Mouse (Mus musculus): ENCODE measurements around the gene Gpc6.

The Gpc6 gene

GRCm38 (mm10) chr14:117495118-117495517, 570.0 kb downstream of the Gpc6 start:
- DNase-seq = no peak

- no peak for DNase-seq
Measured at GRCm38 (mm10) chr14:117498785-117499184, 573.7 kb downstream of the Gpc6 start.

- no peak for DNase-seq
Measured at GRCm38 (mm10) chr14:117499354-117499753, 574.2 kb downstream of the Gpc6 start.

DNA sequence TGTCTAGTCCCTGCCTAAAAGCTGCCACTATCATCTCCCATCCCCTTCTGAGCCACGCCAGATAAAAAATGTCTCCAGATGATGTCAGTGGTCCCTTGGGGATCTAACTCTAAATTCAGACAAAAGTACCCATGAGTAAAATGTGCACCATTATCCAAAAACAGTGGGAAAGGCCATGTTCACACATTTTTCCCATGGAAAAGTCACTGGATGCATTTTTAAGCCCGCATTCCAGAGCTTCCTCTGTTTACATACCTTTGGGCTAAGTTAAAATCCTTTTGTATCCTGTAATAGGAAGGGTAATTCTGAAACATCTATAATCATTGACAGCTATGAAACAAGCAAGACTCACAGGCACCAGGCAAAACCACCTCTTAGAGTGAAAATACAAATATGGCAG, 589.7 kb downstream of the Gpc6 start:
- no peak for DNase-seq

- no peak for DNase-seq
Measured at GRCm38 (mm10) chr14:117519574-117519973, 594.5 kb downstream of the Gpc6 start.

DNA sequence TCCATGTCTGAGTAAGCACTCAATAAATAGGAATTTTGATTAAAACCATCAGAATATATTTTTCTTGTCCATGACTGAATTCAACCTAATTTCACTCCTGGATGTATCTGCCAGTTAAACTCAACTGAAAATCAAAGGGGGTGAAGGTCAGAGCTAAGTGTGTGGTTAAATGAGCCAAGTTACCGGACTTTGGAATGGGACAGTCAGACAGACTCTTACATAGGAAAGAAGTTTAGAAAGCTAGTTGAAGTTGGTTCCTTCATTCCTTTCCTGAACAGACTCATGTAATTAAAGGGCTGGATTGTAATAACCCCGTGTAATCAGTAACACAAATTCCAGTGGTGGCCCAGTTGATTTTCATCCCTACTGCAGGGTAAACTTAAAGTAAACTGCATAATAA, 595.6 kb downstream of the Gpc6 start:
- DNase-seq = no peak

DNA sequence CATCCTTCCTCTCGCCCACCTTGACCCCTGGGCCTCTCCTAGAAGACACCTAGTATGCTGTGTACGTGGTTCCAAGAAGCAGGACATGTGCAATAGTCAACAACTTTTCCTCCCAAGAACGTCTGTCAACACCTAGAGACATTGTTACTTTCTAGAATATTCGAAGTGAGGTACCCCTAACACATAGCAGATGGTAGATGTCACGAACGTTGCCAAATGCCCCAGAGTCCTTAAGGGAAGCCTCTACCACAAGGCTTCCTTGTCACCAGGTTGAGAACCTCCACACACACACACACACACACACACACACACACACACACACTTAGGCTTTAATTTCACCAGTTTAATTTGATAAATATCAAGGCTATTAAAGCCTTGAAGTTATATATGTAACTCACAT, 600.0 kb downstream of the Gpc6 start:
- no peak for DNase-seq

DNA sequence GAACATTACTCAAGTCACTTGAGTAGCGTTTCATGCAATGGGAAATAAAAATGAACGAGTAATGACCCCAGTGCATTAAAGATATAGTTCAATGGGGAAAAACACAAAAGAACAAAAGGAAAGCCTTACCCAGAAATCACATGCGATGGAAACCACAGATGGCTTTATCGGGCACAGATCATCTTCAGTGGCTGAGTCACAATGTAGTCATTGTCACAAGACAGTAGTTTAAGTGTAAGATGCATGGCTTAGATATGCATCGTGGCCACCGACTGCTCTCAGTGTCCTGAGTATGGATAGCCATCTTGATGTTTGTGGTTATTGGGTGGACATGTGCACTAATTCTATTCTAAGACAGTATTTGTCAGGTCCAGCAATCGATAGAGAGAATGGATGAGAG, 601.9 kb downstream of the Gpc6 start:
- DNase-seq = no peak

GRCm38 (mm10) chr14:117529439-117529838, 604.3 kb downstream of the Gpc6 start:
- no peak for DNase-seq

GRCm38 (mm10) chr14:117552776-117553175, 627.7 kb downstream of the Gpc6 start:
- DNase-seq = no peak

- DNase-seq = no peak
Measured at GRCm38 (mm10) chr14:117556715-117557320, 631.7 kb downstream of the Gpc6 start.

- DNase-seq = no peak
Measured at GRCm38 (mm10) chr14:117562146-117562545, 637.0 kb downstream of the Gpc6 start.

GRCm38 (mm10) chr14:117569278-117569677, 644.2 kb downstream of the Gpc6 start:
- DNase-seq = no peak

- no peak for DNase-seq
Measured at GRCm38 (mm10) chr14:117572213-117572612, 647.1 kb downstream of the Gpc6 start.

GRCm38 (mm10) chr14:117574216-117574615, 649.1 kb downstream of the Gpc6 start:
- DNase-seq = no peak

- DNase-seq = no peak
Measured at GRCm38 (mm10) chr14:117581740-117582139, 656.6 kb downstream of the Gpc6 start.

DNA sequence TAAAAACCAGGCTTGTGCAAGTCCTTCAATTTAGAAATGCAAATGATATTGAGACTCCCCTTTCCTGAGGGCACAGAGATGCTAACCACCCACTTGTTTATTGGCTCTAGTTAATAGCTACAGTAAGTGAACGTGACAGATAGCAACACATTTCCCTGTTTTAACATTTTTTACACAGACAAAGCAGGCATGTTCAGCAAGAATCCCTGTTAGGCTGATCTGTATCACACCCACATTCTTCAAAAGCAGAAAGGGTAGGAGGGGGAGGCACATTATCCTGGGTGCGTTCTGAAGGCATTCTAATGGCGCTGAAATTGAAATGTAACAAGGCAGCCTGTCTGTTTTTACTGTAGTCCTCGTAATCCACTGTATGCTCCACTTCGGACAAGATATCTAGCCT, 674.6 kb downstream of the Gpc6 start:
- no peak for DNase-seq

GRCm38 (mm10) chr14:117603837-117604236, 678.7 kb downstream of the Gpc6 start:
- no peak for DNase-seq

GRCm38 (mm10) chr14:117605750-117606149, 680.6 kb downstream of the Gpc6 start:
- no peak for DNase-seq

DNA sequence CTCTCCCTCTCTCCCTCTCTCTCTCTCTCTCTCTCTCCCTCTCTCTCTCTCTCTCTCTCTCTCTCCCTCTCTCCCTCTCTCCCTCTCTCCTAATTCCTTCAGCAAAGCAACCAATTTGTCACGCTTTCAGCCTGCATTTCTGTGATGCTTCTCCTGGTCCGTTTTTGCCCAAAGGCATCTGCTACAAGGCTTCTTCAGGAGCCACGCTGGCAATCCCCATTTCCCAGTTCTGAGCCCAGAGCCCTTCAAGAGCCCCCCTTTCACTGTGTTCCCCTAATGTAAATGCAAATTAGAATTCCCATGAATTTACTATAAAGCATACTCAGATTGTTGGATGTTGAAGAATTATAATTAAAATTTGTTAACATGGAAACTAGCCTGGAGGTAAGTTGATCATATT, 686.0 kb downstream of the Gpc6 start:
- DNase-seq = no peak

DNA sequence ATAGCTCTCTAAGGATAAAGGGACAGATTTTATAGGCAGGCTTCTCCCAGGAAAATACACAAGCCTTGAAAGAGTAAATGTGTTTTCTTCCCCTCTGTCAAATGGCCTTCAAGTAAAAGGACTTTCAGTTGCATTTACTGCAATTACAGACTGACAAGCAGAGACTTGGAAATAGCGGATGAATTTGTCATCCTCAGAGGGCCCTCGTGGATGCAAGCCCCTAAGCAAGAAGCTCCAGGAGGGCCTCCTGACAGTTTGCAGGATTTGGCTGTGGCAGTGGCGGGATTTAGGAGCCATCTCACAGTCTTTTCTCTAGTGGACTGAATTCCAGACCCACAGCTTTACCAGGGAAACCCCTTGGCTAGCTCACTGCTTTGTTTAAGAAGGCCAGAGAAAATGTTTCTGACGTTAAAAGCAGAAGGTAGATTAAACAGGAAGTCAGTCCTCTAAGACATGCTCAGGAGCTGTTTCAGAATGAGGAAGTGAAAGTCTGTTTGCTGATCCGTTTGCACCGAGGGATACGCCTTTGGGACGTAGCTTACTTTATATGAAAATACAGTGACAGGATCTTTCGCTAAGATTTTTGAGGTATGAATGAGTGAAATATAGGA, 700.1 kb downstream of the Gpc6 start:
- no peak for DNase-seq

DNA sequence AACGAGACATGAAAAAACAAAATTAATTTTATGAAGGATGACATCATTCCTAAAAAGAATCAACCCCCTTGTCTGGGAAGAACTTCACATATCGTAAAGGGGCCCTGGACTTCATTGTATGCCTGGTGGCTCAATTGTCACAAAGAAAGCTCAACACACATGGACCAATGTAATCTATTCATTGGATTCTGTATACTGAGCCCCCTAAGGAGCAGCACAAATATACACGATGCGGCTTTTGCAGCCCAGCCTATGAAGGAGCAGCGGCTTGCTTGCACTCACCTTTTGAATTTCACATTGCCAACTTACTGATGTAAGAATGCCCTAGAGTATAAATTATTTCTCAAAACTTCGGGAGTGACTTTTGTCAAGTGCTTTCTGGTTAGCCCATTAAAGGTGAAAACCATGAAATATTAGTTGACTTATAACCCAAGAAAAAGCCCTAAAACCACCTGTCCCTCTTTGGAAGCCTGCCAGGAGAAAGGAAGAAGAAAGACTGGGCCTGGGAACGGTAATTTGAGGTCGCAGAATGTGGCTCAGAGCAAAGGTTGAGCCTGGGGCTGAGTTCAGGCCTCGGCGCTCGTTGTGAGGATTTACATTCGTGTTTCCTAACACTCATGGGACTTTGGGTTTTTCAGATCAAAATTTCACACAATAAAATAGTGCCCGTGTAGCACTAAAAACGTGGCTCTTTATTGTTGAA, 709.3 kb downstream of the Gpc6 start:
- DNase-seq = no peak

DNA sequence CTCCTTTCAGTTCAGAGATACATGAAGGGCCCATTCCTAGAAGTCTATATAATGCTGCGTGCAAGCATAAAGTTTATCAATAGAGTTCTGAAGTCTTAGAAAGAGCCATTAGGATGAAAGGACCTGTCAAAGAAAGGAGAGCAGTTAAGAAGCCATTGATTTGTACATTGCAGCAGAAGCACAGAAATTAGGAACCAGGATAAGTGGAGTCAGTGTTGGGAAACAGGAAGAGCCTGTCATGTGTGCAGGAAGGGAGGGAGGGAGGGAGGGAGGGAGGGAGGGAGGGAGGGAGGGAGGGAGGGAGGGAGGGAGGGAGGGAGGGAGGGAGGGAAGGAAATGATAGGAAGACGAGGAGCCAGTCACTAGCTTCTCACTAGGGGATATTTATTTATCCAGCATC, 716.7 kb downstream of the Gpc6 start:
- no peak for DNase-seq

- DNase-seq = no peak
Measured at GRCm38 (mm10) chr14:117643069-117643468, 718.0 kb downstream of the Gpc6 start.
